Mouse (Mus musculus): Measurements from ENCODE around the gene Etv6. TPM values are rescaled to one million over a fixed set of nuclear protein-coding genes. Genes with fewer than 3 reads are reported as not detected.

Etv6 gene
- polyA plus RNA-seq, 1 experiment from 2014 or later: 13.0 TPM

GRCm38 (mm10) chr6:134059552-134059891, 24.0 kb downstream of the Etv6 start:
- no peak for DNase-seq (ENCODE audit: low spot score)
- H3K36me3 ChIP-seq (ENCODE audit: control insufficient read depth, insufficient read depth, low read length): no peaks in the 10 kb centered on the region
- whole genome bisulfite sequencing: 77% methylated on average over 10 of the region's 10 CpGs
- H3K4me1 ChIP-seq (replicated peaks; ENCODE audit: control insufficient read depth, insufficient read depth, low read length): peaks cover 9% of the 10 kb centered on the region
- no peaks in the 10 kb centered on the region for H3K27me3 ChIP-seq (replicated peaks; ENCODE audit: control insufficient read depth, insufficient read depth, low read length)
- no peak overlapping the region for H3K4me3 ChIP-seq (ENCODE audit: low read depth, low read length)
- no peak overlapping the region for H3K9ac ChIP-seq (ENCODE audit: low read depth, low read length)
- no peak for ATAC-seq (replicated peaks; ENCODE audit: low FRiP score)
- no peaks in the 10 kb centered on the region for H3K9me3 ChIP-seq (ENCODE audit: control insufficient read depth, low read length)
- H3K4me2 ChIP-seq: no peak overlapping the region
- H3K27ac ChIP-seq (ENCODE audit: low read depth, low read length): no peak overlapping the region

GRCm38 (mm10) chr6:134060036-134060435, 24.5 kb downstream of the Etv6 start:
- H3K27ac ChIP-seq (ENCODE audit: low read depth, low read length): no peak overlapping the region
- H3K4me1 ChIP-seq (replicated peaks; ENCODE audit: control insufficient read depth, insufficient read depth, low read length): peaks cover 9% of the 10 kb centered on the region
- no peak overlapping the region for H3K9ac ChIP-seq (ENCODE audit: low read depth, low read length)
- no peak overlapping the region for H3K4me3 ChIP-seq (ENCODE audit: low read depth, low read length)
- DNase-seq (ENCODE audit: low spot score) (no peak), ATAC-seq (replicated peaks; ENCODE audit: low FRiP score) (no peak)
- H3K4me2 ChIP-seq: no peak overlapping the region
- no peaks in the 10 kb centered on the region for H3K9me3 ChIP-seq (ENCODE audit: control insufficient read depth, low read length)
- no peaks in the 10 kb centered on the region for H3K36me3 ChIP-seq (ENCODE audit: control insufficient read depth, insufficient read depth, low read length)
- 79% methylated on average over 9 of the region's 9 CpGs for WGBS
- H3K27me3 ChIP-seq (replicated peaks; ENCODE audit: control insufficient read depth, insufficient read depth, low read length): no peaks in the 10 kb centered on the region

- 58% methylated on average over 12 of the region's 12 CpGs for WGBS
- H3K27me3 ChIP-seq (replicated peaks; ENCODE audit: control insufficient read depth, insufficient read depth, low read length): no peaks in the 10 kb centered on the region
- no peaks in the 10 kb centered on the region for H3K9me3 ChIP-seq (ENCODE audit: control insufficient read depth, low read length)
- H3K4me3 ChIP-seq (ENCODE audit: low read depth, low read length): no peak overlapping the region
- no peak overlapping the region for H3K9ac ChIP-seq (ENCODE audit: low read depth, low read length)
- ATAC-seq (replicated peaks; ENCODE audit: low FRiP score): no peak
- H3K4me1 ChIP-seq (replicated peaks; ENCODE audit: control insufficient read depth, insufficient read depth, low read length): peaks cover 9% of the 10 kb centered on the region
- H3K4me2 ChIP-seq: no peak overlapping the region
- H3K36me3 ChIP-seq (ENCODE audit: control insufficient read depth, insufficient read depth, low read length): no peaks in the 10 kb centered on the region
- no peak overlapping the region for H3K27ac ChIP-seq (ENCODE audit: low read depth, low read length)
- DNase-seq (ENCODE audit: low spot score): no peak
These were observed 25.3 kb downstream of the Etv6 start for GRCm38 (mm10) chr6:134060811-134061210.

GRCm38 (mm10) chr6:134065018-134065725, 29.7 kb downstream of the Etv6 start:
- H3K27me3 ChIP-seq (replicated peaks; ENCODE audit: control insufficient read depth, insufficient read depth, low read length): no peaks in the 10 kb centered on the region
- peaks cover 4% of the 10 kb centered on the region for H3K4me1 ChIP-seq (replicated peaks; ENCODE audit: control insufficient read depth, insufficient read depth, low read length)
- 70% methylated on average over 11 of the region's 11 CpGs for WGBS

GRCm38 (mm10) chr6:134066112-134066511, 30.6 kb downstream of the Etv6 start:
- ATAC-seq (replicated peaks; ENCODE audit: low FRiP score): no peak
- no peak overlapping the region for H3K27ac ChIP-seq (ENCODE audit: low read depth, low read length)
- H3K36me3 ChIP-seq (ENCODE audit: control insufficient read depth, insufficient read depth, low read length): no peaks in the 10 kb centered on the region; the same call in 1 of the 2 replicates
- no peaks in the 10 kb centered on the region for H3K9me3 ChIP-seq (ENCODE audit: control insufficient read depth, low read length)
- 51% methylated on average over 6 of the region's 6 CpGs for WGBS
- peaks cover 4% of the 10 kb centered on the region for H3K4me1 ChIP-seq (replicated peaks; ENCODE audit: control insufficient read depth, insufficient read depth, low read length)
- no peak for DNase-seq (ENCODE audit: low spot score)
- H3K9ac ChIP-seq (ENCODE audit: low read depth, low read length): no peak overlapping the region
- no peak overlapping the region for H3K4me3 ChIP-seq (ENCODE audit: low read depth, low read length)
- no peaks in the 10 kb centered on the region for H3K27me3 ChIP-seq (replicated peaks; ENCODE audit: control insufficient read depth, insufficient read depth, low read length)
- no peak overlapping the region for H3K4me2 ChIP-seq

More at GRCm38 (mm10) chr6:134065018-134065725, 29.7 kb downstream of the Etv6 start:
- H3K4me3 ChIP-seq (ENCODE audit: low read depth, low read length): no peak overlapping the region
- H3K36me3 ChIP-seq (ENCODE audit: control insufficient read depth, insufficient read depth, low read length): no peaks in the 10 kb centered on the region
- no peak overlapping the region for H3K27ac ChIP-seq (ENCODE audit: low read depth, low read length)
- DNase-seq (ENCODE audit: low spot score): no peak
- H3K4me2 ChIP-seq: no peak overlapping the region
- ATAC-seq (replicated peaks; ENCODE audit: low FRiP score): no peak
- H3K9me3 ChIP-seq (ENCODE audit: control insufficient read depth, low read length): no peaks in the 10 kb centered on the region
- H3K9ac ChIP-seq (ENCODE audit: low read depth, low read length): no peak overlapping the region

- Histone ChIP-seq H3K9me3 (ENCODE audit: control insufficient read depth, low read length) (no peaks in the 10 kb centered on the region), H3K4me2 (no peak overlapping the region), H3K36me3 (ENCODE audit: control insufficient read depth, insufficient read depth, low read length) (no peaks in the 10 kb centered on the region; the same call in 1 of the 2 replicates), H3K4me1 (replicated peaks; ENCODE audit: control insufficient read depth, insufficient read depth, low read length) (peaks cover 4% of the 10 kb centered on the region), H3K9ac (ENCODE audit: low read depth, low read length) (no peak overlapping the region), H3K4me3 (ENCODE audit: low read depth, low read length) (no peak overlapping the region), H3K27ac (ENCODE audit: low read depth, low read length) (no peak overlapping the region), H3K27me3 (replicated peaks; ENCODE audit: control insufficient read depth, insufficient read depth, low read length) (no peaks in the 10 kb centered on the region)
- ATAC-seq (replicated peaks; ENCODE audit: low FRiP score) (no peak), DNase-seq (ENCODE audit: low spot score) (no peak)
- 74% methylated on average over 4 of the region's 4 CpGs for WGBS
These were observed 31.5 kb downstream of the Etv6 start for GRCm38 (mm10) chr6:134066996-134067395.

GRCm38 (mm10) chr6:134067536-134067935, 32.0 kb downstream of the Etv6 start:
- no peak for DNase-seq (ENCODE audit: low spot score)
- Histone ChIP-seq H3K9ac (ENCODE audit: low read depth, low read length) (no peak overlapping the region), H3K4me3 (ENCODE audit: low read depth, low read length) (no peak overlapping the region), H3K4me2 (no peak overlapping the region), H3K36me3 (ENCODE audit: control insufficient read depth, insufficient read depth, low read length) (no peaks in the 10 kb centered on the region; the same call in 1 of the 2 replicates), H3K4me1 (replicated peaks; ENCODE audit: control insufficient read depth, insufficient read depth, low read length) (peaks cover 4% of the 10 kb centered on the region), H3K27ac (ENCODE audit: low read depth, low read length) (no peak overlapping the region), H3K27me3 (replicated peaks; ENCODE audit: control insufficient read depth, insufficient read depth, low read length) (no peaks in the 10 kb centered on the region), H3K9me3 (ENCODE audit: control insufficient read depth, low read length) (no peaks in the 10 kb centered on the region)
- 85% methylated on average over 8 of the region's 8 CpGs for WGBS
- no peak for ATAC-seq (replicated peaks; ENCODE audit: low FRiP score)

- Histone ChIP-seq H3K27ac (ENCODE audit: low read depth, low read length) (no peak overlapping the region), H3K4me2 (no peak overlapping the region), H3K4me3 (ENCODE audit: low read depth, low read length) (no peak overlapping the region), H3K9ac (ENCODE audit: low read depth, low read length) (no peak overlapping the region), H3K36me3 (ENCODE audit: control insufficient read depth, insufficient read depth, low read length) (no peaks in the 10 kb centered on the region; the same call in 1 of the 2 replicates), H3K4me1 (replicated peaks; ENCODE audit: control insufficient read depth, insufficient read depth, low read length) (peaks cover under 1% of the 10 kb centered on the region; the same call in 1 of the 2 replicates), H3K27me3 (replicated peaks; ENCODE audit: control insufficient read depth, insufficient read depth, low read length) (no peaks in the 10 kb centered on the region), H3K9me3 (ENCODE audit: control insufficient read depth, low read length) (no peaks in the 10 kb centered on the region)
- ATAC-seq (replicated peaks; ENCODE audit: low FRiP score) (no peak), DNase-seq (ENCODE audit: low spot score) (no peak)
- WGBS: 72% methylated on average over 7 of the region's 7 CpGs
These were observed 36.9 kb downstream of the Etv6 start for GRCm38 (mm10) chr6:134072439-134072838.

- no peaks in the 10 kb centered on the region for H3K9me3 ChIP-seq (ENCODE audit: control insufficient read depth, low read length)
- peaks cover 5% of the 10 kb centered on the region; the same call in 1 of the 2 replicates for H3K4me1 ChIP-seq (replicated peaks; ENCODE audit: control insufficient read depth, insufficient read depth, low read length)
- no peaks in the 10 kb centered on the region for H3K27me3 ChIP-seq (replicated peaks; ENCODE audit: control insufficient read depth, insufficient read depth, low read length)
- H3K36me3 ChIP-seq (ENCODE audit: control insufficient read depth, insufficient read depth, low read length): no peaks in the 10 kb centered on the region; the same call in 1 of the 2 replicates
- H3K27ac ChIP-seq (ENCODE audit: low read depth, low read length): no peak overlapping the region
- no peak overlapping the region for H3K4me3 ChIP-seq (ENCODE audit: low read depth, low read length)
- DNase-seq (ENCODE audit: low spot score): no peak
- no peak overlapping the region for H3K9ac ChIP-seq (ENCODE audit: low read depth, low read length)
- WGBS: 67% methylated on average over 6 of the region's 6 CpGs
- no peak for ATAC-seq (replicated peaks; ENCODE audit: low FRiP score)
- no peak overlapping the region for H3K4me2 ChIP-seq
These were observed 37.4 kb downstream of the Etv6 start for GRCm38 (mm10) chr6:134072906-134073305.
